Mouse (Mus musculus) G1E (cell line): ENCODE data around the gene Impdh1.

Experiments used
- CTCF ChIP-seq: IDR thresholded peaks from 2 replicates; pipeline ENCODE4 v1.5.1; 2012; ENCODE audit warnings: low read depth, low read length, inconsistent platforms, mixed read lengths
- TAL1 ChIP-seq: conservative IDR thresholded peaks from 2 replicates; pipeline ENCODE4 v1.6.1; 2012; ENCODE audit warnings: low read depth, low read length, inconsistent platforms, mixed read lengths

- TF ChIP-seq CTCF: no peak
- TF ChIP-seq TAL1: no peak
Observed at GRCm38 (mm10) chr6:29211806-29212492, 4.2 kb downstream of the Impdh1 start.
